Mouse (Mus musculus): ENCODE data around the gene Itpr1.

Gene Itpr1

DNA sequence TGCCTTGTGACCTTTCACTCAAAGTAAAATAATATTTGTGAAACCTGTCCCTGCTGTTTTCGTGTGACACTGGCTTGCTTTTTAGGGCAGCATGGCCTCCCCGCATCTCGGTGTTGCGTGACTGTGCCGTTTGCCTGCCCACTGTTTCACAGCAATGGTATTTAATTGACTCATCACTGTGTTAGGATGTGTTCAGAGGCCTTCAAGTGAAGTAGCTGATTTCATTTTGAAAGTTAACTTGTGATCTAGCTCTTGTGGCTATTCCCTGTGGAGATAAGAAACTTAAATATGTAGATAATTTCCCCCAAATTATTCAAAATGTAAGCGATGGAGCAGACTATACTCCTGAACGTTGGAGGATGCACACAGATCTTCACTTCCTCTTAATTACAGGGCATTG lies 115.4 kb downstream of the Itpr1 start:
- DNase-seq, result no peak

DNA sequence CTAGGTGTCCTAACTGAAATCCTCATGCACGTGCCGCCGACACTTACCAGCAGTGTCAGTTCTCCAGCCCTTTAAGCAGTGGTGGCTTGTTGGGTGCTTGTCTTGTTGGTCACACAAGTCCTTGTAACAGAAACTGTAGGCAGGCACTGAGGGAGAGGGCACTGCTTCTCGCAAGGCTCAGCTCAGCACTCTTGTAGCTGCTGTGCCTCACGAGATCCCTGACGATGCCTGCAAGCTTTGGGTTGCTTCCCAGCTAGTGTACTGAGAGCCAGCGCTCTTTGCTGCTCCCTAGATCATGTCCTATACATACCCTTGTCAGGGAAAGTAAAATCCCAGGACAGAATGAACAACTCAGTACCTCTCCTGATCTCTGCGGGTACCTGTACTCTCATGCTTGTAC lies 117.6 kb downstream of the Itpr1 start:
- no peak for DNase-seq

DNA sequence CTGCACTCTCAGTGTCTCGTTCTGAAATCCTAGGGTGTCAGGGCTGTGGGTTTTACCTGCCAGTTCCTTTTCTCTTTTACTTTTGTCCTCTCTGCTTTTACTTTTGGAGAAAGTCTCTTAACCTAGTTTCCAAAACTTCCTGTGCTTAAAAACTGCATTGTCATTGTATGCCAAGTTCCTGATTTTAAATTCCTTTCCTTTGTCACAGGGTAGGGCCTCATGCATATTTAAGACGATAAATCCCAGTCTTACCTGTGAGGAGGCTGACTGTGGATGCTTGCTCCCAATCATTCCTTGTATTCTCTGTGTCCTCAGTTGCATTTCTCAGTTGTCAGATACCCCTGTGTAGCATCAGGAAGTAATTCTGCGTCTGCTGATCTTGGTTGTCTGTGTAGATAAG lies 118.4 kb downstream of the Itpr1 start:
- DNase-seq, result no peak

DNA sequence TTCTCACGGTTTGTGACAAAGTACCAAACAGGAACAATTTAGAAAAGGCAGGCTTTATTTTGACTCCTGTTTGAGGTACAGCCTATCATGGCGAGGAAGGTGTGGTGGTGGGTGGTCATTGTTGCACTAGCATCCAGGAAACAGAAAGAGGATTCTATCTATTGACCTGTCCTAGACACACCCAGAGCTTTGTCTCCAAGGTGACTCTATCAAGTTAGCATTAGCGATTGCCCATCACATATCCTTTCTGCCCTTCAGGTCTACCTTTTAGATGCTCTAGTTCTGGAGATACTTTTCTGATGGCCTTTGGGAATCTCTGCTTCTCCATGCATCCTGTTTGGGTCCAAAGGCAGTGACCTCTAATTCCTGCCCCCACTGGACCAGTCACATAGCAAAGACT lies 121.2 kb downstream of the Itpr1 start:
- no peak for DNase-seq

DNA sequence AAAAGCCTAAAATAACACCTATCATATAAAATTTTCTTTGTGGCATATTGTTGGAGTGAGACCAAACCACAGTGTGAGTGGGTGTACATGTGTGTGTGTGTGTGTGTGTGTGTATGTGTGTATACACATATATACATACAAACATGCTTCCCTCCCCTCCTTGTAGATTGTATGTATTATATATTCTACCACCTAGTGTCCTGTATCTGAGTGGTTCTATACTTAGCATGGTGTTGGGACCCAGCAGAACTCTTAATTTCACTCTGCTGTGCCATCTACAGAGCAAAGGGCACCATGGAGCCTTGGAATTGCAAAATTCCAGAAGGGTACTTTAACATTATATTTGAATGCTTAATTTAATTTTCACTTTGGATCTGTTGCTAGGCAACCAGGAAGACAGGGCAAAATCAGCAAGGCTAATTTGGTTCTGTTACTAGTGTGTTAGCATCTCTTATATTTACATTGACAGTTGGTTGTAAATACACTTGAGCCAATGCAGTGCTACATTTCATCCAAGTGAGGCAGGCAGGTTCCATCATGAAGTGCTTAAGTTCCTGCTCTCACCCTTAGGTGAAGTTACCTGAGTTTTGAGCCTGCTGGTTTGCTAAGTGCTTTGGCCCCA lies 122.4 kb downstream of the Itpr1 start:
- DNase-seq, result no peak

DNA sequence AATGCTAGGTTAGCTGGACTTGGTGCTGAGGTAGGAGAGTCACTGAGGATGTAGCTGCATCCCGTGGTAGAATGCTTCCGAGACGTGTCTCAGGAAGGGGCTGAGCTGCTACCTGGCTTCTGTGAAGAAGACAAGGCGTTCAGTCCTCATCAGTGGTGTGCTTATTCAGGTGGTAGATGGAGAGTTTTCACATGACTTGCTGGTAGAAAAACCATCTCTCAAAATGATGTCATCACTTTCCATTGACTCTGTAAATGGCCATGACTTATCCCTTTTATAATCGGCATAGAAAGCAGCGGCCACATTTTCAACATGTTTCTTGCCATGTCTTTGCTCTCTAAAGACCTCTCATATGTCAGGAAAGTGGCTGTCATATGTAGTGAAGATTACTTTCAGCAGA lies 123.6 kb downstream of the Itpr1 start:
- DNase-seq, result no peak

DNA sequence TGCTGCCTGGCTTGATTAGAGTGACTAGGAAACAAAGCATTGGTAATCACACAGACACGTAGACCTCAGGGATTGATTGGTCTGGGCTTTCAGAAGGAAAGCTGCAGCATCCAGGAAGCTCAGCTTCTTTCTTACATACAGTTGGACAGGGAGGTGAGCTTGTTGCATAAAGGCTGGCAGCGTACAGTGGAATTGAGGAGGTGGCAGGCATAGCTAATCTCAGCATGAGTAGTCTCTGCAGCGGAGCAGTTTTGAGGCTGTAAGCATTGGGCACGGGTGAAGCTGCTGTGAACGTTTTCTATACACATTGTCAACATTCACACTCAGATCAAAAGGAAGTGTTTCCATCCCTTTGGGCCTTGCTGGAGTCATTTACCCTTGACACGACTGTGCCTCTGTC lies 124.4 kb downstream of the Itpr1 start:
- no peak for DNase-seq

DNA sequence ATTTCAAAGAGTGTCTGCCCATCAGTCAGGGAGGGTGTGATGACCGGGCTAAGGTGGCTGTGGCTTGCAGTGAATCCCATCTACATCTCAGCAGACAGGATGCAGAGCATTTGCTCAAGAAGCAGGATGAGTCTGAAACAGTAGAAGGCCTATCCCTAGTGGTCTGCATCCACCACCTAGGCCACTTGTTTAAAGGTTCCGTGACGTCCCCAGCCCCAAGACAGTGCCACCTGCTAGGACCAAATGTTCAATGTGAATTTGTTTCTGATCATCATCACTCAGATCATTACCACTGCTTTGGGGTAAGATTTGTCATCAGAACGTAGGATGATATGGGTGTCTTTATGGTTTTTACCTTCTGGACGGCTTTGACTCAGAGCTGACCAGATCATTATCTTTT lies 125.5 kb downstream of the Itpr1 start:
- no peak for DNase-seq

DNA sequence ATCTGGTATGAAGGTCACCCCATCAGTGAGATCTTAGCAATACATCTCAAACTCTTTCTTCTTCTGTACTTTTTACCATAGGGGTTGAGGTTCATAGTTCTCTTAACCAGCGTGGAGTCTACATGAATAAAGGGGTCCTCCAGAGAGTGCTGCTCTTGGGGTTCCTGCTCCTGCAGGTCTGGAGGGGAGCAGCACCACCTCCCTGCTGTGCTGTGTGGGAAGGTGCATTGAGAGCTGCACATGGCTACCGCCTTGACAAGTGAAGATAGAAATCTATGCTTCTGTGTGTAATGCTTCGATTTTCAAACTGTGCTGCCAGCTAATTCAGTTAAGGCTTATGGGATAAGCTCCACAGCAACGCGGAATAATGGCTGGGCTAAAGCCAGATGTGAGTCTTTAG lies 130.1 kb downstream of the Itpr1 start:
- DNase-seq, result no peak

DNA sequence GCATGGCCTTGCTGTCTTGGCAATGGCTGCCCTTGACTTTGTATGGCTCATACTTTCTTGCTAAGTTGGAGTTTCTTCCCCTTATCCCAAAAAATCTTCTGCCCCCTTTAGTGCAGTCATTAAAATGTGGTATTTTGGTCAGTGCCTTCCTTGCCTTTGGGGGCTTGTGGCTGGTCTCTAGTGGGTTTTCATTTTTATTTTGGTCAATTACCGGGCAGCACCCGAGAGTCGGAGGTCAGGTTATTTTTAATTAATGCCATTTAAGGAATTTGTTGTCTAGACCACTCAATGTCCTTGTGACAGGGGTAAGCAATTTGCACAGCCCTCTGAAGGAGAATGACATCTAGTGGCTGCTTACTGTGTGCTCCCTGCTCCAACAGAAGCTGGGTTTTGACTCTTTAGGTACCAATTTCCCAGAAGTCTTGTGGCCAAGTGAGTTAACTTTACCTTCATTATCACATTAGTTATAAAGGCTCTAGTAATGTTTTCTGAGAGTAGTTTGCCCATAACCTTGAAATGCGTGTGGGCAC lies 130.9 kb downstream of the Itpr1 start:
- DNase-seq, result peak in 1 of 2 experiments; percentile 6

DNA sequence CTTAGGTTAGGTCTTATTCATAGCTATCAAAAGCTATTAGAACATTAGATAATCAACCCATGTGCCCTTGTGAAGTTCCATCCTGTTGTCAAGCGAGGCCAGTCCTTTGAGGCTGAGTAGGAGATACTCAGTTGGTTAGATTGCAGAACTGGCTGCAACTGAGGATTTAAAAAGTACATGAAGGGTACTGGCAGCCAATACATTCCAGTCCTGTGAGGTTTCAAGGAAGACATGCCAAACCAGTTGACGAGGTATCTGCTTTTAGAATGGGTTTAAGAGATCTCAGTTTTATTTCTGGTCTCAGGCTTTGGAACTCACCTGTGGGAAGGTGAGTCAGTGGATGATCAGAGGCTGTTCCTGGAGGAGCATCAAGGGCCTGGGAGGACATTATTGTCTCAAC lies 137.9 kb downstream of the Itpr1 start:
- no peak for DNase-seq

DNA sequence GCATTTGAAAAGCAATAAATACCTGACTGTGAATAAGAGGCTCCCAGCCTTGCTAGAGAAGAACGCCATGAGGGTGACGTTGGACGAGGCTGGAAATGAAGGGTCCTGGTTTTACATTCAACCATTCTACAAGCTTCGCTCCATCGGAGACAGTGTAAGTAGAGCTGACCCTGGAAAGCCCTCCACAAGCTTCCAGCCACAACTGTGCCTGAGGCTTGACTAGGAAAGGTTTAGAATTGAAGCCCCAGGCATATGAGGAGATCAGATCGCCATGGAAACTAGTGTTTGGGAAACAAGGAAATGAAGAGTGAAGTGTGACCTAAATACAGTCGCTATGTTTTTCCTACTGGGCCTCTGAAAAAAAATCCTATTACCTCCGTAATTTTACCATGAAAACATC lies 139.1 kb downstream of the Itpr1 start:
- no peak for DNase-seq

DNA sequence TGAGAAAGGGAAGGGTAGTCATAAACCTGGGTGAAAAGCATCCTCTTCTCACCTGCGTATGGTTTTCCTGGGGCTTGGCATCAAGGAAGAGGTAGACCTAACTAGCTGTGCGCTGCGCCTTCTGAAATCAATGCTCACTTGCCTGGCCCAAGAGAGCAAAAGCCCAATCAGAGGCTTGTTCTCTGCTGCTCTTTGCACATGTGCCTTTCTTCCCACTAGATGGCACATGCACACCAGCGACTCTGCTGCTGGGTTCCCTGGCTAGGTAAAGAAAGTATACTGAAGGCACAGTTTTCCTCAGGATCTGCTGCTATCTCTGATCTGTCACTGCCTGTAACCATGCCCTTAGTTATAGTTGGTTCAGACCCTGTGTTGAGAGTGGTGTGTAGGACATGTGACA lies 154.5 kb downstream of the Itpr1 start:
- no peak for DNase-seq

DNA sequence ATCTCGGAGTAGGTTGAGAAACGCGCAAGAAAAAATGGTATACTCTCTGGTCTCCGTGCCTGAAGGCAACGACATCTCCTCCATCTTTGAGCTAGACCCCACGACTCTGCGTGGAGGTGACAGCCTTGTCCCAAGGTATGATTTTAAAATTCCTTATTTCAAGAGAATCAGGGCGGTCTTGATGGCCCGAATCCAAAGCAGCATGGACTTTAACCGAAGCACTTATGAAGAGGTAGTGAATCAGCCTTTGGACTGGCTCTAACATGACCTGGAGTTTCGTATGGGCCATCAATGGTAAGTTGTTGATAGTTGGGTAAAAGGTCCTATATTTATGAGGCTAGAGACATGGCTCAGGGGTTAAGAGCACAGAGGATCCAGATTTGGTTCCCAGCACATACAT lies 156.1 kb downstream of the Itpr1 start:
- no peak for DNase-seq

DNA sequence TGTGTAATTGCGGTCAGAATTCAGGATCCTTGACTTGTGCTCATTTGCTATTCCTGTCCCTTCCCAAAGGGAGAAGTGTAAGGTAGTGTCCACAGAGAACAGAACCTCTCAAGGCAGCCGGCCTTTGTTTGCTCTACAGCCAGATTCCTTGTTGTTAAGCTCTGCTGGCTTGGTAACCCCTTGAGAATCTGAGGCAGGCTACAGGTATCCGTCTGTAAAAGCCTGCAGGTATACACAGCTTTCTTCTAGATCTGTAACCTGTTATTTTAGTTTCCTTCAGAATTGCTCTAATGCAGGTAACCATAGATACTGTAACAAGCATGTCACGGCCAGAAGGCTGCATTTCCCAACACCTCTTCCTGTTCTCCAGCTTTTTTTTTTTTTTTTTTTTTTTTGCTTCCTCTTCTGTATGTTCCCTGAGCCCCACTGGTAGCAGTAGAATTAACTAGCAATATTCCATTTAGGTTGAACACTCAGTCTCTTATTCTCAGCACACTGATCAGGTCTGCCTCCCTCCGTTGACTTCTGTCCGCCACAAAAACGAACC lies 158.5 kb downstream of the Itpr1 start:
- no peak for DNase-seq

DNA sequence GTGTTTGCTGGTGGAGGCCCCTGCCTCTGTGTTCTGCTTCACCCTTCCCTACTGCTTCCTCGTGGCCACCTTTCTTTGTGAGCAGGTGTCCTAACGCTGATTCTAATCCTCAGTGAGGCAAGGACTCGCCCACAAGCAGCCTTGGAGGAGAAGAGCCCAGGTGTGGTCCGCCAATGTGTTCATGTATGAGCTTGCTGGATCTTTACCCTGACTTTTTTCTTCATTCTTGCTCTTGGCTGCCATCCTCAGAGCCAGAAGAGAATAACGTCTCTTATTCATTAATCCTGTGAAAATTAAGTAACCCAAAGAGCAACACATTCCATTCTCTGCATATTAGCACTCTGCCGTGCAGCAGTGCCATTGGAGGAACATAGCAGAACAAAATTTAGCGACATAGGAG lies 161.1 kb downstream of the Itpr1 start:
- DNase-seq, result peak; percentile 8 to 9

DNA sequence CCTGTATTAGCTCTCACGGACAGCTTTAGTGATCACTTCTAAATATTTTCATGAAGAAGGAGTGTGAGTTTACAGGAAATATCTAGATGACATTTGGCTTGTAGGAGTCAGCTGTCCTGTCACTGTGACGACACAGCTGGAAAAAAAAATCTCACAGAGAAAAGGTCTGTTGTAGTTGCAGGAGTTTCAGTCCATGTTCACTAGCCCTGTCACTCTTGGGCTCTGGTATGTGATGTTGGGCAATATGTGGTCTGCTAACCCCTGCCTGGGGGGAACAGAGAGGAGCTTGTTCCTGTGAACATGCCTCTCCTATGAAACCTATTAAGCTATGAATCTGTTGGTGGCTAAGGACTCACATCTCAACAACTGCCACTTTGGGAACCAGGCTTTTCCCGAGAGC lies 166.1 kb downstream of the Itpr1 start:
- DNase-seq, result no peak

DNA sequence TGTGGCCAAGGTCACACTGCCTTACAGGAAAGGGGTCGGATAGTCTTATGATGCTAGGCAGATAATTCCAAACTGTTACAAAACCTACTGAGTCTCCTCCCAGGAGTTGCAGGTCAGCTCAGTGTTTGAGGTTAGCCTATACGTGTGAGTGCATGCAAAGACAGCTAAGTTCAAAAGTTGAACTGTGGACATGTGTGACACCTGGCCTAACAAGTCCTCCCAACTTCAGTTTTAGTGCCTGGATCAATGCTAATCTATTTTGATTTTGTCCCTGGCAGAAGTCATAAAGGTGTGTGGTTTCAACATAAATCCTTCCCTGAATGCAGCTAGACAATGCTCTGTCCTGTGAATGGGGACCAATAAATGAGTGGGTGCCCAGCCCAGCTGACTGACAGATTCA lies 167.3 kb downstream of the Itpr1 start:
- no peak for DNase-seq

DNA sequence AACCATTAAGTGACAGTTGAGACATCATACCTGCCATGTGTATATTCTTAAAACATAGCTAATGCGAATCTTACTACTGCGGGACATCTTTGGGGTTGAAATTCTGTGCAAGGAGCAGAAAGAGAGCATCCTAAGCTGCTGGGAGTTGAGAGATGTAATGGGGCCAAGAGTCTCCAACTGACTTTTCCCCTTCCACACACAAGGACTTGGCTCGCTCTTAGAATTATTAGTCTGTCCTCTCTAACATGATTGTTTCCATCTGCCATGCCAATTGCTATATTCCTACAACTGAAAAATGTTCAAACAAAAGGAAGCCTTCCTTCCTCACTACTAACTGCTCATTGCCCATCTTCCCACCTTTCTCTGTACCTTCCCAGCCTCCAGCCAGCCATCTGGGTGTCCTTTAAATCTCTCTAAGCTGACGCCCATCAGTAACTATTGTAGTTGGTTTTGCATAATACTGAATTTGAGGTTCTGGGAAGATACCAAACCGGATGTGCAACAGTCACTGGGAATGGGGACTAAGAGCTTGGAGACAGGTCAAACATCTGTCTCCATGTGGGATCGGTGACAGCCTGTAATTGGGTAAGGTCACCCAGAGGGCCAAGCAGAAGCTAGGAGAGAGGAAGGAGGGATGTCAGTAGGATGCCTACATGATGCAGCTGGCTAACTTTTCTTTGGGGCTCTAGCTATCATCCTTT lies 177.9 kb downstream of the Itpr1 start:
- DNase-seq, result no peak

DNA sequence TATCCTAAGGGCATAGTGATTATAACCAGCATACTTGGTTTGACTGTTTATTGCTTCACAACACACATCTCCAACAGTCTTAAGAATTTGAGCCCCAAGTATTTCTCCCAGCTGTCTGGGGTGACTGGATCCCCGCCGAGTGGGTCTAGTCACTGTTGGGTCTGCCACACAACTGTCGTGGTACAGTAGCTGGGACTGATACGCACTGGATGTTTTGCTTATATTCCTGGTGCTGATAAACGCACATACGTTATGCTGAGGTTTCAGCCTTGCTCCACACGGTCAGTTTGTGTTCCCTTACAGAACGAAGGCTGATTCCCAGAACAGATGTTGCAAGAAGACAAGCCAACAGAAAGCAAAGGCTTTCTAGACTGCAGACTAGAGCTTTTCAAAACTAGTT lies 180.2 kb downstream of the Itpr1 start:
- DNase-seq, result no peak

DNA sequence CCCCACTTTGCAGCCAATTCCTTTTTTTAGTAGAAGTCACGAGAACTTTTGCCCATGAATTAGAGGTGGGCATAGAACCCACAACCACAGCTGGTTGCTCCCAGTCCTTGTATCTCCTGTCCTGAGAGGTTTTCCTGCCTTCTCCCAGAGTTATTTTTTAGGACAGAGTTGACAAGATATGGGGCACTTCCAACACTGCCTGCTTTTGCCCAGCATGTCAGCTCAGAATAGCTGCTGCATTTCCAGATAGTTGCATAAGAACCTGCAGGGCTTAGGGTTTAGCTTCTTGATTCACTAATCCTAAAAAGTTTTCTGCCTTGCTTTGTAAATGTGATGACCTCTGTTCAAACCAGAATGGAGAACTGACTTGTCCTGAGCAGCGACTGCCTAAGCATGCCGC lies 185.1 kb downstream of the Itpr1 start:
- no peak for DNase-seq

DNA sequence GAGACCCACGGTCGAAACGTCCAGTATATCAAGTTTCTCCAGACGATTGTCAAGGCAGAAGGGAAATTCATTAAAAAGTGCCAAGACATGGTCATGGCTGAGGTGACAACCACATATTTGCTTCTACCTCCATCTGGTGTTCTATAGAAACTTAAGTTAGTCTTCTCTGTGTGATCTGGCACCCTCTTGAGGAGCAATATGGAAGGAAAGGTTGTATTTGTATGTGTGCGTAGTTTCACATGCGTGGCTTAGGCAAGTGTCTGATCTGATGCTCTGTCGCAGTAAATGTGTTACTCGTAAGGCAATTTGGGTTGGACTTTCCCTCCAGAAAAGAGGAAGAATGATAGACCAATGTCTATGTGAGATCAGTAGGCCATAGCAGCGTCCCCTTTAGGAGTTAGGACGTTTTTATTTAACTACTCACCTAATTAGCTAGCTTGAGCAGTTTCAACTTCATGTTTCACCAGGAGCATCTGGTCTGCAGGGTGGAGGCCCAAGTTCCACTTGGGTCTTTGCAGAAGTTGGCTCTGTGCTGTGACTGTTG lies 188.6 kb downstream of the Itpr1 start:
- no peak for DNase-seq

DNA sequence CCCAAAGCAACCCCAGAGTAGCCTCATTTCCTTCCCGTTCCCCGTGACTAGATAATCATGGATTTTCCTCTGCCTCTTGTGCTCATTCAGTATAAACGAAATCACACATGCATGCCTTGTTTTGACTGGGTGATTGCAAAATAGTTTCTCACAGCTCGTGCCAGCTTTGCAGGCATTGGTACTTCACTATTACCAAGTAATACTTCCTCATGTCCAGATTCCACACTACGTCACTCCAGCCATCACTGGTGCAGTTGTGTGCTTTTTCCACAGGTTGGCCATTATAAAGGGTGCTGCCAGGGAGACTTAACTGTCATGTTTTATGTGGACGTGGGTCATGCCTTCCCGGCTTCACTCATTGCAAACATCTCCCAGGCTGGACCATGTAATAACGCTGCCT lies 191.8 kb downstream of the Itpr1 start:
- no peak for DNase-seq

DNA sequence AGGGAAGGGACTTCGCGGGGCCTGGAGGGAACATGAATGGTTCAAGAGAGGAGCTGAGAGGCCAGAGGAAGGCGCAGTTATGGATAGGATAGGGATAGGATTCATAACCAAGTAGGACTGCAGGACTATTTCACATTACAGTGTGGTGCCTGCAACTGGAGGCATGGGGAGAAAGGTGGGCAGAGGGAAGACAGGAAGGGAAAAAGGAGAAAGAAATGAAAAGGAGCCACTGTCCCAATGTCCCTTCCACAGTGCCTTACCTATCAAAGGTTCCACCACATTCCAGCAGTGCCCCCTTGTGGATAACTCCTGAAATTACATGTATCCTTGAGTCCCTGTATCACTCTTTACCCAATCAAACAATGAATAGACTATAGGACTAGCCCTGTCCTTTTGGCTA lies 195.2 kb downstream of the Itpr1 start:
- peak; percentile 76 to 85 for DNase-seq

All from cerebellum, postnatal 10 days (tissue).